Mouse (Mus musculus) B cell, adult 2 months (primary cell): ENCODE measurements around the gene Prkca.

Experiments used
- DNase-seq, 2 experiments: peaks; one replicate each; pipeline ENCODE4 v3.0.0; 2022

The Prkca gene

GRCm38 (mm10) chr11:108200679-108201586 lies 142.8 kb downstream of the Prkca start:
- no peak for DNase-seq

GRCm38 (mm10) chr11:108199429-108199985 lies 144.2 kb downstream of the Prkca start:
- no peak for DNase-seq

- no peak for DNase-seq
These were observed 145.1 kb downstream of the Prkca start for GRCm38 (mm10) chr11:108198592-108198991.

DNA sequence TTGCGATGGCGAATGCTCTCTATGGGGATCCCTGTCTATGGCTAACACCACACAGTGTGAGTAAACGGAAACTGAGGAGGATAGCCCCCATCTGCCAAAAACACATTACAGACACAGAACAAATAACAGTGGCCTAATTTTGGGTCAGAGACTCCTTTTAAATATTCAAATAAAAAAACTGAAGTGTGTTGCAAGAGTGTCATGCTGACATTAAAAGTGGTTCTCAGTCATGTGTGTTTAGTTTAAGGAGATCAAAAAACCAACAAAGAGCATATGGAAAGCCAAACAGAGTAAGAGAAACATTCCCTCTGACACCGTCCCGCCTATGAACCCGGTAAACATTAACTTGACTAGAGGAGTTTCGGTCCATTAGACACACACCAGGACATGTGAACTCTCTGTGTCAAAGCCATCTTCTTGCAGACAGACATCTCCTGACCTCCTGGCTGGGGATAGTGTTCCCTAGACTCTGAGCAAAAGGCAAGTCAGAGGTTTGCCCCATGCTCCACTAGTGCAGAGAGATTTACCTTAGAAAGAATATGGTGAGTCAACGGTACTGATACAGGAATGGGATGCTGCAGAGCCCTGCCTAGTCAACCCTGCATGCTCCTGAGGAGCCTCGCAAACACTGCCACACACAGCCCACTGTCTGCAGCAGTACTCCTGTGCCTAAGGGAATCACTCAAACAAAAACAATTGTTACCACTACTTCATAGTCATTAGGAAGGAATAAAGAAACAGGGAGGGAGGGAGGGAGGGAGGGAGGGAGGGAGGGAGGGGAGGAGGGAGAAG lies 146.1 kb downstream of the Prkca start:
- DNase-seq = no peak

DNA sequence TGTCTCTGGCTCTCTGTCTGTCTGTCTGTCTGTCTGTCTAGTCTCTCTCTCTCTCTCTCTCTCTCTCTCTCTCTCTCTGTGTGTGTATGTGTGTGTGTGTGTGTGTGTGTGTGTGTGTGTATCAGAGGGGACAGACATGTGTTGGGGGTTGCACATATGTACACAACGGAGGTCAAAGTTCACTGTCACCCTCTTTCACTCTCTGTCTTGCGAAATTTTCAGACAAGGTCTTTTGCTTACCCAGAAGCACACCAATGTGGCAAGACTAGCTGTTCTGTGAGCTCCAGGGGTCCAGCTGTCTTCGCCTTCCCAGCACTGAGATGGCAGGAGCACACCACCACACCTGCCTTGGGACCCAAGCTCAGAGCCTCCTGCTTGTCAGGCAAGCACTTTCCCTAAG lies 146.9 kb downstream of the Prkca start:
- DNase-seq = no peak

DNA sequence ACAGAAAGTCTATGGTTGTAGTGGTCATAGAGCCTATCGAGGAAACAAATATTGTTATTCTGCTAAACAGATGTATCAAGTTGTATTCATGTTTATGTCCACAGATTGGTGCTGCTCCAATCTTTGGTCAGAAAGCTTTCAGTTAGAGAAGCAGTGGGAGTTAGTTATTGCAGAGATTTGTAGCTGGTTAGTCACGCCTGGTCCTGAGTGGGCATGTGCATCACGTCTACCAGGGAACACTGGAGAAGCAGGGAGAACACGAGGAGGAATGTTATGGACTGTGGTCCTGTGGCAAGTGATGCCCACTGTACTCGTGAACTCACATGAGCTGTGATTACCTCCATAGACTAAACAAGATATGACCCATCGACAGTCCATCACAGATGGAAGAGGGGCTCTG lies 153.4 kb downstream of the Prkca start:
- DNase-seq = no peak

DNA sequence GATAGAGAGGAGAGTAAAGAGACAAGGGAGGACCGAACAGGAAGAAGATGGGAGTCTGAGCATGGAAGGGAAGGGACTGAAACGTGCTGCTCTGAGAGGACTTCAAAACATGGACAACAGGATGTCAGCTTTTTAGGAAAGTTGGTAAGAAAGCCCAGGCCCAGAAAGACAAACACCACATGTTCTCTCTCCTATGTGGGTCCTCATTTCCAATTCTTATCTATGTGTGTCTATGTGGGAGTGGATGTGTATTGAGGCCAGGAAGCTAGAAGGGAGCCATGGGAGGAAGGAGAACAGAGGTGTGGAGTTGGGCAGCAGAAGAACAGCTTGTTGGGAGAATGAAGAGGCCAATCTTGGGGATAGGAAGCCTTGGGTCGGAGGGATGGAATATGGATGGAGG lies 154.4 kb downstream of the Prkca start:
- DNase-seq = no peak

DNA sequence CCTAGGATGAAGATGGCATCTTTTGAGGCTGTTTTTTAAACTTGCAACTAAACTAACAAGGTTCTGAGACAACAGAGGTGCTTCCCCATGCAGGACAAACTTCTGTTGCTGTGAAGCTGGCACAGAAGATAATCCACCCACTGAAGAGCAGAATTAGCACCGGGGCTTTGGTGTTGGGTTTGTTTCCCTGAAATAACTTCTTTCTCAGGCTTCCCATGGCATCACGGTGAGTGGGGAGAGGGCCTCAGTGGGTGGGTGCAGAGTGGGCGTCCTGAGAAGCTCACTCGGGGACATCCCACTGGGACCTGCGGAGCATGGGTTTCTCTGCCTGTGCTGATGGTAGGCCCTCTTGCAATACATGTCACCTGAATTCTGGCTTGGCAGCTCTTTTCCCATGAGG lies 161.3 kb downstream of the Prkca start:
- DNase-seq = no peak

DNA sequence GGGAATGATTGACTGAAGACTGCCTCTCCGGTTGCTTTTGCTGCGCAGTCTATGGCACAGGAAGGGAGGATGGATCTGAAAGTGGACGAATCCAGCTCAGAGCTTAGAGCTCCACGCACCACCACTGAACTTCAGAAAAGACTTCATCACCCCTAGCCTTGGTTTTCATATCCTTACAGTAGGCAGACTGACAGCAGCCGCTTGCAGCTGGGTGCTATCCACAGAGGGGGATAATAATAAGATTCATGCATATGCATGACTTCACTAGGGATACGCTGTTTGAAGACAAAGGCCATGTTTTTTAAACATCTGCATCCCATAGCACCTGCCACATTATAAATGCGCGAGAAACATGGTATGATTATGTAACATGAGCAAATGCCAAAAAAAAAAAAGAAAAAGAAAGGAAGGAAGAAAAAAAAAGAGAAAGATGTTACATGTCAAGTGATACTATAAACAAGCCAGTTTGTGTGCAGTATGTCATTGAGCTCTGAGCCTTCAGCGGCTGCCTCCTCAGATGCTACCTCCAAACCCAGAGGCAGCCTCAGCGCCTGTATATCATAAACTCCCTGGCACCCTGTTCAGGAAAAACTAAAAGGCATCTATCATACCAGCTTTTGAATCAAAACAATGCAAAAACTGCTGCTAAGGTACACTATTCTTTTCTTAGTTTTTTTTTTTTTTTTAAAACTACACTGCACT lies 162.6 kb downstream of the Prkca start:
- DNase-seq = no peak

DNA sequence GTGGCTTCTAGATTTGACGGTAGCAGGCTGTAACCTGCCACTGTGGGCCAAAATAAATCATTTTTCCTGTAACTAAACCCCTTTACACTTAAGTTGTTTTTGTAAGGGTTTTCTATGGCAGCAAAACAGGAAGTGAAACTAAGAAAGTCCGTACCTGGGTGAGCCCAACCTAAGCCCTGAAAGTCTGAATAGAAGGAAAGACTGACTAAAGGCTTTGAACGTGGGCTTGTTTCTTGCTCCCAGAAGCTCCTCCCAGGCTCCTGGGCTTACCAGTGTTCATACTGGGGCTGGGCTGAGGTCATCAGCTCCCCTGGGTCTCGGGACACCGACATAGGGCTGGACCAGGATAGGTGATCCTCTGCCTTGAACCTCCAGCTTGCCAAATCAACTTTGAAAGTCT lies 164.9 kb downstream of the Prkca start:
- DNase-seq = peak; percentile 55 to 56

- DNase-seq = no peak
These were observed 165.5 kb downstream of the Prkca start for GRCm38 (mm10) chr11:108178258-108178657.

GRCm38 (mm10) chr11:108176715-108177114 lies 167.0 kb downstream of the Prkca start:
- DNase-seq = no peak

DNA sequence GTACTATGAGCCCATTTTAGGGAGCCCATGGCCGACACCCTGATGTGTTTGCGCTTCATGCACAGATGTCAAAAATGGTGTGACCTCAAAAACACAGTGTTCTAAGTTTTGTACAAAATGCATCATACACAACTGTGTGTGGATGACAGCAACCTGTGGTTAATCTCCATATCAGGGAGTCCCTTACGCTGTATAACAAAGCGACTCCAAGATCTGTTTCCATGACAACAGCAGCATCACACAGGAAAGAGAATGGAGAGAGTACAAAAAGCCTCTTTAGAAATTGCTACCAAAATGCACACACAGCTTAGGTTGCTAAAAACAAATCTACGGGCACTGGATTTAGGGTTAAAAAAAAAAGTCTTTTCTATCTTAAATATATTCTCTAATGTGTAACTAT lies 171.8 kb downstream of the Prkca start:
- no peak for DNase-seq

DNA sequence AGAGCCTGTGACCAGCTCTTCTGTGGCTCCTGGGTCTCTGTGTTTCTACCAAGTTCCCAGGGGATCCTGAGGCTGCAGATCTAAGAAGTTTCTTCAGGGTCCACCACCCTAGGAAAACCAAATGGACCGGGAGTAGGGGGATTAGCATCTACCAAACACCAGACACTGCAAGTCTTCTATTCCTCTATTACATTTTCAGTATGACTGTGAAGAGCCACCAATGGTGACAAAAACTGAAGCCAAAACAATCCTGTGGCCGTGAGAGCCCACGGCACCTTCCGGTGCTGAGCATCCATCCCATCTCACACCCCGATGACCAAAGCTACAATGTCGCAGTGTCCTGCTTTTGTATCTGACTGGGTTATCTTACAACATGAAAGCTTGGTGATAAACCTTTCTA lies 172.5 kb downstream of the Prkca start:
- DNase-seq = no peak

GRCm38 (mm10) chr11:108170107-108170506 lies 173.6 kb downstream of the Prkca start:
- no peak for DNase-seq

GRCm38 (mm10) chr11:108165725-108166124 lies 178.0 kb downstream of the Prkca start:
- no peak for DNase-seq

DNA sequence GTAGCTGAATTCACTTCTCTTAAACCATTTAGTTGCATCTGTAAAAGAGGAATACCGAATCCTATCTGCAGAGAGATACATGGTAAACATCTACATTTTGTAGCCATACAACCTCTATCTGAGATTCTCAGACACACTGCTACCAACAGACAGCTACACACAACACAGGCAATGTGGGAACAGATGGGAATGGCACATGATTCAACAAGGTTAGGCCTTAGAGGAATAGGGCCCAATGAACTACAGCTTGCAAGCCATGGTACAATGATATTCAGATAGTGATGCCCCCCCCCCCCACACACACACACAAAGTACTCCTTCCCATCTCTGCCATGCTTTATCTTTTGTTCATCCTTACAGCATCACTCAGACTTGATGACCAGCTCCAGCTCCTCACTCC lies 181.1 kb downstream of the Prkca start:
- no peak for DNase-seq

DNA sequence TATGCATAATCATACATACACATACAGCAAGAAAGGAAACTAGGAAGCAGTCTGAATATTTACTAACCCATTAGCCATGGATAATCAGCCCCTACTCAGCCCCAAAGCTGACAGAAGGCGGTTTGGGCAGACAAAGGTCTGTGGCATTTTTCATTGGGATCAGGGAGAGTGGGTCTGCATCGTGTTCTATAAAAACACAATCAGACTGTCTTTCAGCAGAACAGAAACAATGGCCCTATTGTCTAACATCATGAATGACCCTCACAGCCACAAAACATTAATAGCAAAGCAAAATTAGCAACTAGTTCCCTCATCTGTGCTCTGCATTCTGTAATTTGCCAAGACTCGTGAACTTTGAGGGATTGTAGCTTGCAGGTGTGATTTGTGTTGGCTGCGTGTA lies 181.6 kb downstream of the Prkca start:
- DNase-seq = no peak

DNA sequence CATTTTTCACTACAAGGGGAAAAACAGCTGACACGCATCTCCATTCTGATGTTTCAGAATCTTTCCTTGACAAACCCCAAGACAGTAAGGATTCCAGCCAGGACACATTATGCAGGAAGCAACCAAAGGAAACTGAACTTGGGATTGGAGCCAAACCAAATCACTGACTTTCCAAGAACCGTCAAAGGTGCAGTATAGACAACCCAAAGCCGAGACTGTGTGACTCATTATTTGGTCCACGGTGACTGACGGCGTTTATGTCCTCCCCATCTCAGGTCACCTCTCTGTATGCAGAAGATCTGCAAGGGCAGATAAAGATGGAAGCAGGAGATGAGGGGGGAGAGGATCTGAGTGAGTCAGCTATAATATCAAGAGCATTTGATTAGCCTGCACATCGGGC lies 183.7 kb downstream of the Prkca start:
- DNase-seq = no peak

DNA sequence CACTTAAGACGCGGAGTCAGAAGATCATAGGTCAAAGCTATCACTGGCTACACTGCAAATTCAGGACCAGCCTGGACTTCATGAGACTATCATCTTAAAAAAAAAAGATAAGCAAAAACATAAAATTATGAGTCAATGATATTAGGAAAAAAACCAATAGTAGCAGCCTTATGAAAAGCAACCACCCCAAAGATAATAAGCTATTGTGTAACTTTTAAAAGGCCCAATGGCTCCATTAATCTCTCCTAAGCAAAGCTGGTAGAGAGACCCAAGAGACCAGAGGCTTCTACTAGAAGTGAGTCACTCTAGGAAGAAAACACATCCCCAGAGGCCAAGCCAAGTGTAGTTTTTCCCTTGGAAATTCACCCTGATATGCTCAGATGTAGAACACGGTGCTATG lies 185.7 kb downstream of the Prkca start:
- DNase-seq = no peak

DNA sequence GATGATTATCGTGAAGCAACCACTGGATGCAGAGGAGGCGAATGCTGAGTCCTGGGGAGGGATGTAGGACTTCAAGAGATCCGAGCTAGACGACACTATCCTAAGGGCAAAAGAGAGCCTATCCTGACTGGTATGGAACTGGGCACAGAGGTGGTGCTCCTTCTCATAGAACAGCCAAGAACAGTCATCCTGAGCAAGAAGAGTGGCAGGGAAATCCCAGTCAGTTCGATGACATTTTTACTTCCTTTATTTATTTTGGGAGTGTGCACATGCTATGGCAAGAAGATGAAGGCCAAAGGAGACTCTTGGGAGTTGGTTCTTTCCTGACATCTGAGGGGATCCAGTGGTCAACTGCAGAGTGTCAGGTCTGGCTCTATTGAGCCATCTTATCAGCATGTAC lies 186.7 kb downstream of the Prkca start:
- no peak for DNase-seq

DNA sequence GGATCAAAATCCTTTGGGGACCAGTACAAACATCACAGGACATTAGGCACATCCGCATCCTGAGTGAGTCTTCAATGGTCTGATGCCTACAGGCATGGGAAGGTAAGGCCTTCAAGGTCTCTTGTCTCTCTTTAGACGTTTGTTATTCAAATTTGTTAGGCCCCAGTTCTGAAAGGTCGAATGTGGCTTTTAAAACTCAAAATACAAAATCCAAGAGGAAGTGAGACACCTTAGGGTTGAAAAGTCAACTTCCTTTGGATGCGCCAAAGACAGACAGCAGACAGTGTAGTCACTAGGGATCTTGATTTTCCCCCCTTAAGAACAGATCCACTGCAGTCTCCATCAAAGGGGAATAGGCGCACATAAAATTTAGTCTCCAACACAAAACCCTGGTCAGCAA lies 187.6 kb downstream of the Prkca start:
- no peak for DNase-seq

GRCm38 (mm10) chr11:108155088-108155580 lies 188.6 kb downstream of the Prkca start:
- DNase-seq = no peak
